Mouse (Mus musculus) ES-Bruce4 (cell line): Measurements from ENCODE around the gene Gipr. TPM values are rescaled to one million over a fixed set of nuclear protein-coding genes. Genes with fewer than 3 reads are reported as not detected.
A peak's percentile ranks its signal among the peaks of the same experiment; 100 is the strongest.

Experiments
- H3K27ac ChIP-seq: 2 replicates; pipeline ENCODE4 v1.5.1; 2012; ENCODE audit warnings: low read length, inconsistent platforms; ENCODE audit not compliant: insufficient read depth
- H3K27me3 ChIP-seq: 2 replicates; pipeline ENCODE4 v1.6.1; 2012; ENCODE audit warnings: mild to moderate bottlenecking, low read length, inconsistent platforms; ENCODE audit not compliant: control insufficient read depth, poor library complexity, insufficient read depth, severe bottlenecking
- H3K36me3 ChIP-seq: 2 replicates; pipeline ENCODE4 v1.6.1; 2012; ENCODE audit warnings: inconsistent platforms, mild to moderate bottlenecking, low read length, moderate library complexity; ENCODE audit not compliant: control insufficient read depth, poor library complexity, insufficient read depth, severe bottlenecking
- H3K4me1 ChIP-seq: one replicate; pipeline ENCODE4 v1.8.1; 2011; ENCODE audit warnings: low read length; ENCODE audit not compliant: control insufficient read depth, insufficient read depth
- H3K4me3 ChIP-seq: 2 replicates; pipeline ENCODE4 v1.5.1; 2011; ENCODE audit warnings: low read depth, mild to moderate bottlenecking, low read length
- H3K9ac ChIP-seq: 2 replicates; pipeline ENCODE4 v1.6.1; 2012; ENCODE audit warnings: low read depth, mild to moderate bottlenecking, inconsistent platforms; ENCODE audit not compliant: poor library complexity, severe bottlenecking
- H3K9me3 ChIP-seq: replicated peaks from 2 replicates; pipeline ENCODE4 v1.6.1; 2012; ENCODE audit warnings: mild to moderate bottlenecking, low read length, inconsistent platforms; ENCODE audit not compliant: control insufficient read depth, poor library complexity, insufficient read depth, severe bottlenecking
- CTCF ChIP-seq: IDR thresholded peaks from one replicate; pipeline ENCODE4 v1.8.1; 2011; ENCODE audit warnings: low read depth, low read length
- EP300 ChIP-seq: IDR thresholded peaks from 2 replicates; pipeline ENCODE4 v1.6.1; 2011; ENCODE audit warnings: low read depth, low read length; ENCODE audit not compliant: insufficient read depth
- POLR2A ChIP-seq: IDR thresholded peaks from one replicate; pipeline ENCODE4 v1.8.1; 2011; ENCODE audit warnings: low read length; ENCODE audit not compliant: insufficient read depth
- polyA plus RNA-seq: library from polyadenylated mRNA; stranded (reverse); fragments of >200 nt; gene quantifications from 2 replicates; pipeline ENCODE4 v1.2.4, GENCODE M21; 2011; ENCODE audit warnings: low read depth; ENCODE audit not compliant: missing spikeins, insufficient read depth, insufficient read length

The Gipr gene
- polyA plus RNA-seq, 1 experiment: 1.9 TPM

DNA sequence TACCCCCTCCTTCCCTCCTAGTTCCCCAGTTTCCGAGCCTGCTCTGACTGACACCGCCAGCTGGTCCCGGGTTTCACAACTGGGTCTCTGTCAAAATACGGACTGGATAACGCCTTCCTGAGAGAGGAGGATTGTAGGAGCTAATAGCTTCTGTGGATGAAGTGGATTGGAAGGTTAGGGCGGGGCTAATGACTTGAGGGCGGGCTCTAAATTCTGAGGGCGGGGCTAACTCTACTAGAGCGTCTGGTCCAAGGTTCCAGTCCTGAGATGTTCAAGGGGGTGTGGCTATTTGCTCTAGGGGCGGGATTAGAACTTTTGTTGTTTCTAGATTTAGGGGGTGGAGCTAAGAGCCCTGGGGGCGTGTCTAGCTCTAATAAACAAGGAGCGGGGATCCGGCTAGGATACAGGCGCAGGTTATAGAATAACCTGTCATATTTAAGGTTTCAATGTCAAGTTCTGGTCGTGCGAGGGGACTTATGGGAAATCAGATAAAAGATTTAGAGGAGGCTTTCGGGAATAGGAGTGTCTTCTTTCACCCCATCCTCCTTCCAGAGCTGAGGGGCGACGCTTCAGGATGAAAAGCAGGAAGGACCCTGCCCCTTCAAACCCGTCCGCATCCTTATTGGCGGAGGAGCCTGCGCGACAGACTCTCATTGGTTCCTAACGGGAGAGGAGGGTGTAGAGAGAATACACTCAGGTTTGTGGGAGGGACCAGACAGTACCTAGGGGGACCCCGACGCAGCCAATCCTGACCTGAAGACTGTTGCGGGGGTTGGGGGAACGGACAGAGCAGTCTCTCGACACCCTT is 10.0 kb upstream of the Gipr start, which contains the start of gene Eml2:
Gene Eml2 (plus strand): TSS at position 714 of the 808 bp plus-strand sequence.
- Histone ChIP-seq H3K27me3 (no peaks in the 10 kb centered on the region), H3K4me3 (peak within 1 kb of the TSS; percentile 55), H3K4me1 (peaks cover 3% of the 10 kb centered on the region), H3K9me3 (no peaks in the 10 kb centered on the region), H3K27ac (no peak within 1 kb of the TSS), H3K36me3 (no peaks in the 10 kb centered on the region), H3K9ac (0 out of 2 replicates have a peak within 1 kb of the TSS, but pooled peaks have one; percentile 17)
- TF ChIP-seq EP300 (no peak), CTCF (no peak), POLR2A (no peak)

DNA sequence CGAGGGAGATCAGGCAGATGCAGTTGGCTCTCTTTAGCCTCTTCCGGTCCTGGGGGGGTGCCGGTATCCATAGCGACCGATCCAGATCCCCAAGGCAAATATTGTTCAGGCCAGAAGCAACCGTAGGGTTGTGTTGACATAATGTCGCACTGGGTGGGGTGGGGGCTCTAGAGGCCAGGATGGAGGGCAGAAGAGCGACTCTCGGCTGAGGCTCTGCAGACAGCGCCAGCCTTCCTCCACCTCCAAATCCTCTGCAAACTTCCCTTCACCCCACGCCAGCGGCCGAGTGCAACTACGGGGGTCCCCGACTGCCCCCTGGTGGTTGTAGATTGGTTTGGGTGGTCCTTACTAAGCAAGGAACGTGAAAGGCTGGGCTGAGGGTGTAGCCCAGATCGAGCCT is 6.9 kb upstream of the Gipr start:
- TF ChIP-seq EP300: no peak
- no peak for TF ChIP-seq POLR2A
- TF ChIP-seq CTCF: peak; percentile 77
- no peak overlapping the region for H3K9ac ChIP-seq
- H3K4me3 ChIP-seq: peak overlapping the region; percentile 36
- no peaks in the 10 kb centered on the region for H3K36me3 ChIP-seq
- H3K27ac ChIP-seq: no peak overlapping the region
- H3K4me1 ChIP-seq: peaks cover 3% of the 10 kb centered on the region
- no peaks in the 10 kb centered on the region for H3K9me3 ChIP-seq
- H3K27me3 ChIP-seq: no peaks in the 10 kb centered on the region

DNA sequence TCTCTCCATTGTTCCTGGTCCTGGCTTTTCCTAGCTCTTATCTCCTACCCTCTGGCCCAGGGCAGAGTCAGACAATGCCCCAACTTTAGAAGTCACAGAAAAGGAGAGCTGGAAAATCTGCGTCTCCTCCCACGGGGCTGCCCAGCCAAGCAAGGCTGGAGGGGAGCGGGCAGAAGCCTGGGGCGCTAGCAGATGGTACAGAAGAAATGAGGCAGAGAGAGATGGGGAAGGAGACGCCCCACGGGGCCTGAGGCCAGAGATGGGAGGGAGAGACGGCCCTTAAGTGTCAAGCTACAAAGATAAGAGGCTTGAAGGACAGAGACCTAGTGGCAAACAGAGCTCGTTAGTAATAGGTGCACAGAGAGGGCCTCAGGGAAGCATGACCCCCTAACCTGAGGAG is 5.9 kb upstream of the Gipr start:
- Histone ChIP-seq H3K9me3 (no peaks in the 10 kb centered on the region), H3K4me1 (peaks cover 3% of the 10 kb centered on the region), H3K4me3 (no peak overlapping the region), H3K36me3 (no peaks in the 10 kb centered on the region), H3K27ac (no peak overlapping the region), H3K9ac (no peak overlapping the region), H3K27me3 (no peaks in the 10 kb centered on the region)
- TF ChIP-seq EP300: no peak
- TF ChIP-seq POLR2A: no peak
- no peak for TF ChIP-seq CTCF

DNA sequence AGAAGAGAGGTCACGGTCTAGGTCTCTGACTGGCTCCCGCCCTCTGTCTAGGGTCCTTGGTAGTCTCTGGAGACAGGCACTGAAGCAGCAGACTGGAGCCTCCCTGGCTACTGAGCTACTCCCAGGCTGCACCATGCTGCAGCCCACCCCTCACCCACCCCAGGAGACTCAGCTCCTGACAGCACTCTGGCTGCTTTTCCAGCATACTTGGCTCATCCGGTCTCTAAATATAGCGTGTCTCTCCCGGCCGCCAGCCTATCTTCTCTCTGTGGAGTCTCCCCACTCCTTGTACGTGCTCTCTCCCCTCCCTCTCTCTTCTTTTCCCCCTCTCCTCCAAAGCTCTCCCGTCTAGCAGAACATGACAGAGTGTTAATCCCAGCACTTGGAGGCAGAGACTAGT is 4.2 kb upstream of the Gipr start:
- no peaks in the 10 kb centered on the region for H3K36me3 ChIP-seq
- no peak overlapping the region for H3K4me3 ChIP-seq
- TF ChIP-seq POLR2A (no peak), EP300 (no peak), CTCF (no peak)
- no peaks in the 10 kb centered on the region for H3K9me3 ChIP-seq
- H3K4me1 ChIP-seq: peaks cover 3% of the 10 kb centered on the region
- H3K27me3 ChIP-seq: no peaks in the 10 kb centered on the region
- no peak overlapping the region for H3K27ac ChIP-seq
- H3K9ac ChIP-seq: no peak overlapping the region

DNA sequence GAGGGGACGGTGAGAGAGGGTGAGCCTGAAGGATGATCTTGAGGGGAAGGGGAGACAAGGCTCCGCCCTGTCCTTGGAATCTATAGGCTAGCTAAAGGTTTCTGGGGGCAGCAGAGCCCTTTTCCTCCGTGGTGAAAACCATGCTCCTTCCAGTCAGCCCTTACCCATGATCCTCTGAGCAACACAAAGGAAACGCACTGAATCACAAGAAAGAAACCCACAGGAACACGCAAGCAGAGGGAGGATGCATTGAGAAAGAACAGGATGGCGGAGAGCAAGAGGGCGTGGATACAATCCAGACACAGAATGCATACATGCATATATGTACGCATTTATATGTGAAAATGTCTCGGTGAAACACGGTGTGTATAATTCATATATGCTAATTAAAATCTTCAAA is 3.6 kb upstream of the Gipr start:
- Histone ChIP-seq H3K36me3 (no peaks in the 10 kb centered on the region), H3K27ac (no peak overlapping the region), H3K4me3 (no peak overlapping the region), H3K27me3 (no peaks in the 10 kb centered on the region), H3K4me1 (peaks cover 3% of the 10 kb centered on the region), H3K9ac (no peak overlapping the region), H3K9me3 (no peaks in the 10 kb centered on the region)
- no peak for TF ChIP-seq POLR2A
- TF ChIP-seq CTCF: no peak
- TF ChIP-seq EP300: no peak

DNA sequence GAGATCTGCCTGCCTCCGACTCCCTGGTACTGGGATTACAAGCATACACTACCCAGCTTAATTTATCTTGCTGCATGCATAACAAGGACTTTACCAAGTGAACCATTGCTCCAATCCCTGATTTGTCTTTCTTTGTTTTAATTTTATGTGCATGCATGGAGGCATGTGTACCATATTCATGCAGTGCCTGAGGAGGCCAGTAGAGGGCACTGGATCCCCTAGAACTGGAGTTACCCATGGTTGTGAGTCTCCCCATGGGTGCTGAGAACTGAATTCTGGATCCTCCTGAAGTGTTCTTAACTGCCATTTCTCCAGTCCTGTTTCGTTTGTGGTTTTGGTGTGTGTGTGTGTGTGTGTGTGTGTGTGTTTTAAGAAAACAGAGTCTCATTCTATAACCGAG is 1.1 kb upstream of the Gipr start:
- H3K27me3 ChIP-seq: no peaks in the 10 kb centered on the region

More for the DNA sequence above, 1.1 kb upstream of the Gipr start:
- no peak overlapping the region for H3K9ac ChIP-seq
- H3K4me1 ChIP-seq: peaks cover 2% of the 10 kb centered on the region
- TF ChIP-seq EP300 (no peak), CTCF (peak; percentile 50), POLR2A (no peak)
- H3K4me3 ChIP-seq: no peak overlapping the region
- H3K9me3 ChIP-seq: no peaks in the 10 kb centered on the region
- H3K36me3 ChIP-seq: no peaks in the 10 kb centered on the region
- H3K27ac ChIP-seq: no peak overlapping the region
